Mouse (Mus musculus) embryonic fibroblast, embryonic 13.5 days (primary cell): ENCODE data around the gene Cd300lg. TPM values are rescaled to one million over a fixed set of nuclear protein-coding genes. Genes with fewer than 3 reads are reported as not detected.
A peak's percentile ranks its signal among the peaks of the same experiment; 100 is the strongest.

Experiments
- H3K27ac ChIP-seq: 2 replicates; pipeline ENCODE4 v1.5.1; 2012; ENCODE audit warnings: low read length, control low read depth, inconsistent platforms; ENCODE audit not compliant: insufficient read depth
- H3K4me1 ChIP-seq: 2 replicates; pipeline ENCODE4 v1.6.1; 2011; ENCODE audit warnings: low read length; ENCODE audit not compliant: control insufficient read depth, insufficient read depth
- H3K4me3 ChIP-seq: 2 replicates; pipeline ENCODE4 v1.5.1; 2011; ENCODE audit warnings: mild to moderate bottlenecking, control low read depth, low read length; ENCODE audit not compliant: insufficient read depth
- CTCF ChIP-seq: IDR thresholded peaks from 2 replicates; pipeline ENCODE4 v1.5.1; 2011; ENCODE audit warnings: mild to moderate bottlenecking, control low read depth, low read length, moderate library complexity, borderline replicate concordance; ENCODE audit not compliant: insufficient read depth
- POLR2A ChIP-seq: IDR thresholded peaks from 2 replicates; pipeline ENCODE4 v1.6.1; 2011; ENCODE audit warnings: low read depth, mild to moderate bottlenecking, control low read depth, low read length, moderate library complexity
- polyA plus RNA-seq: library from polyadenylated mRNA; stranded (reverse); fragments of >200 nt; gene quantifications from 2 replicates; pipeline ENCODE4 v1.2.4, GENCODE M21; 2011; ENCODE audit warnings: low read depth; ENCODE audit not compliant: missing spikeins, insufficient read length

The Cd300lg gene
- polyA plus RNA-seq, 1 experiment = not detected

GRCm38 (mm10) chr11:102024084-102024758 lies 17.1 kb upstream of the Cd300lg start:
- Histone ChIP-seq H3K27ac (no peak overlapping the region), H3K4me3 (no peak overlapping the region), H3K4me1 (0 out of 2 replicates have a peak, but pooled peaks cover 4% of the 10 kb centered on the region)
- TF ChIP-seq CTCF (no peak), POLR2A (no peak)

- H3K4me3 ChIP-seq = no peak overlapping the region
Observed at GRCm38 (mm10) chr11:102024875-102025274, 16.4 kb upstream of the Cd300lg start.

DNA sequence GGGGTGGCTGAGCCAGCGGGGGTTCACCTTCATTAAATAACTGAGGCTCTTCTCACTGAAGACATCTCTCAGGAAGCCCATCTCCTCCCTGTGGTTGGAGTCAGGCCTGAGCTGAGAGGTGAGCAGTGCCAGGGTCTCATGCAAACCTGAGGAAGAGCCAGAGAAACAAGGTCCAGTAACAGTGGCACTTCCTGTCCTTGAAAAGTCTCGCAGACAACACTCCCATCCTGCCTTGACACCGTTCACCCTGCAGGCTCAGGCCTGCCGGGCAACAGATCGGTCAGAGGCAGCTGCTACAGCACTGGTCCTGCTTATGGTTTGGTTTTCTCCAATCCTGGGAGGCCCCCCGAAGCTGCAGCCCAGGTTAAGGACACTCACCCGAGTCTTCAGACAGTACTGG lies 16.0 kb upstream of the Cd300lg start:
- 0 out of 2 replicates have a peak, but pooled peaks cover 4% of the 10 kb centered on the region for H3K4me1 ChIP-seq
- H3K27ac ChIP-seq = no peak overlapping the region
- H3K4me3 ChIP-seq = no peak overlapping the region
- TF ChIP-seq CTCF (no peak), POLR2A (no peak)

More at GRCm38 (mm10) chr11:102024875-102025274, 16.4 kb upstream of the Cd300lg start:
- no peak for TF ChIP-seq POLR2A
- no peak for TF ChIP-seq CTCF
- no peak overlapping the region for H3K27ac ChIP-seq
- H3K4me1 ChIP-seq = 0 out of 2 replicates have a peak, but pooled peaks cover 4% of the 10 kb centered on the region

DNA sequence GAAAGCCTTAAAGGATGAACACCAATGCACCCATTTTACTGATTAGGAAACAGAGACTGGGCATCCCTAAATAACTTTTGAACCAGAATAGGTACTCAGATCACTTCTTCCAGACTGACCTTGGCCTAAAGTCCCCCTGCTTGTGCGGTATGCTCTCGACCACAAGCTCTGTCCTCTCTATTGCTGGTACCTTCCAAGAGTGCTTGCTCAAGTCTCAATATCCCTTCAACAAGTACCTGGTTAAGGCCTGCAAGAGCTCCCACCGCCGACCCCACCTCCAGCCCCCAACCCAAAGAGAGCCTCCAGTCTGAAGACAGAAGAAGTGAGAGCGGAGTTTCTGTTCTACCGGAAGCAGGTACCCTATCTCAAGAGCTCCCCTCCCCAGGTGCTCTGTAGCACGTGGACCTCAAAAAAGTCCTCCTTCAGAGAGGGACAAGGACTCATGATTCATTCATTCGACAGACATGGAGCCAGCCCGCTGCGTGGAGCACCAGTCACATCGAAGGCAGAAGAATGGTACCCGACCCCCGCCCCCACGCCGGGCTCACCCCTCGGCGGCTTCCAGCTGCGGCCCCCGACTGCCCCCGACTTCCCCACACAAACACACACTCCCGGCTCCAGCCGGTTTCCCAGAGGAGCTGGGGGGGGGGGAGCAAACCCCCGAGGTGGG lies 15.2 kb upstream of the Cd300lg start:
- Histone ChIP-seq H3K4me3 (peak overlapping the region; percentile 42; the same call in 1 of the 2 replicates), H3K27ac (no peak overlapping the region), H3K4me1 (0 out of 2 replicates have a peak, but pooled peaks cover 4% of the 10 kb centered on the region)
- TF ChIP-seq CTCF (no peak), POLR2A (no peak)

- no peak overlapping the region for H3K27ac ChIP-seq
- TF ChIP-seq POLR2A (no peak), CTCF (no peak)
- H3K4me3 ChIP-seq = peak overlapping the region; percentile 42
- H3K4me1 ChIP-seq = 0 out of 2 replicates have a peak, but pooled peaks cover 4% of the 10 kb centered on the region
Observed at GRCm38 (mm10) chr11:102026694-102027360, 14.5 kb upstream of the Cd300lg start.

GRCm38 (mm10) chr11:102027361-102028017 lies 13.8 kb upstream of the Cd300lg start:
- TF ChIP-seq CTCF = no peak
- TF ChIP-seq POLR2A = no peak
- Histone ChIP-seq H3K4me1 (0 out of 2 replicates have a peak, but pooled peaks cover 4% of the 10 kb centered on the region), H3K4me3 (no peak overlapping the region; the same call in 1 of the 2 replicates), H3K27ac (no peak overlapping the region)

DNA sequence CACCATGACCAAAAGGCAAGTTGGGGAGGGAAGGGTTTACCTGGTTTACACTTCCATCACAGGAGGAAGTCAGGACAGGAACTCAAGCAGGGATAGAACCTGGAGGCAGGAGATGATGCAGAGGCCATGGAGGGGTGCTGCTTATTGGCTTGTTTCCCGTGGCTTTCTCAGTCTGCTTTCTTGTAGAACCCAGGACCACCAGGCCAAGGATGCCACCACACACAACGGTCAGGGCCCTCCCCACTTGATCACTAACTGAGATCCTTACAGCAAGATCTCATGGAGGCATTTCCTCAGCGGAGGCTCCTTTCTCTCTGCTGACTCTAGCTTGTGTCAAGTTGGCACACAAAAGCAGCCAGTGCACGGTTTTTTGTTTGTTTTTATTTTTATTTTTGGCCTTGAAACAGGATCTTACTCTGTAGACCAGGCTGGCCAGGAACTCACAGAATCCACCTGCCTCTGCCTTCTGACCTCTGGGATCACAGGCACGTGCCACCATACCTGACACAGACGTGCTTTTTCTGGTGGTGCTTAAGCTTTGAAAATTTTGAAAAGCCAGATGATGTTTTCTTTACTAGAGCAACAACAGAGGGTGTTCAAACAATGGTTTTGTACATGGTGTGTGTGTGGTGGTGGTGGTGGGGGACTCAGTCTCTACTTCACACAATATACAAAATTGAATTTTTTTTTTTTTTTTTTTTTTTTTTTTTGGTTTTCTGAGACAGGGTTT lies 13.1 kb upstream of the Cd300lg start, which contains the start of gene Mpp3:
TSS of gene Mpp3 (minus strand) at position 375 of the 730 bp plus-strand sequence.
- TF ChIP-seq POLR2A = no peak
- TF ChIP-seq CTCF = no peak
- 0 out of 2 replicates have a peak, but pooled peaks cover 4% of the 10 kb centered on the region for H3K4me1 ChIP-seq
- no peak within 1 kb of the TSS for H3K4me3 ChIP-seq
- H3K27ac ChIP-seq = no peak within 1 kb of the TSS

- H3K4me3 ChIP-seq = no peak overlapping the region
- no peak overlapping the region for H3K27ac ChIP-seq
- H3K4me1 ChIP-seq = 0 out of 2 replicates have a peak, but pooled peaks cover 4% of the 10 kb centered on the region
- TF ChIP-seq CTCF (no peak), POLR2A (no peak)
Observed at GRCm38 (mm10) chr11:102029304-102029703, 12.0 kb upstream of the Cd300lg start.

- TF ChIP-seq POLR2A = no peak
- TF ChIP-seq CTCF = no peak
- 0 out of 2 replicates have a peak, but pooled peaks cover 4% of the 10 kb centered on the region for H3K4me1 ChIP-seq
- H3K4me3 ChIP-seq = no peak overlapping the region
- H3K27ac ChIP-seq = no peak overlapping the region
Observed at GRCm38 (mm10) chr11:102029966-102030365, 11.3 kb upstream of the Cd300lg start.
